Mouse (Mus musculus): Measurements from ENCODE around the gene Prm3. TPM values are rescaled to one million over a fixed set of nuclear protein-coding genes. Genes with fewer than 3 reads are reported as not detected.

Gene Prm3
- polyA plus RNA-seq, 1 experiment from 2014 or later, result not detected

GRCm38 (mm10) chr16:10827766-10828460 is 37.2 kb upstream of the Prm3 start:
- Histone ChIP-seq H3K9me3 (replicated peaks; ENCODE audit: control insufficient read depth, low read length) (no peaks in the 10 kb centered on the region), H3K36me3 (ENCODE audit: control insufficient read depth, insufficient read depth, low read length) (no peaks in the 10 kb centered on the region), H3K9ac (ENCODE audit: low read length) (no peak overlapping the region), H3K4me2 (ENCODE audit: low read depth, low read length) (no peak overlapping the region), H3K27ac (ENCODE audit: low read length) (no peak overlapping the region), H3K27me3 (ENCODE audit: control insufficient read depth, insufficient read depth, low read length) (no peaks in the 10 kb centered on the region), H3K4me1 (ENCODE audit: control insufficient read depth, insufficient read depth, low read length) (0 out of 2 replicates have a peak, but pooled peaks cover 2% of the 10 kb centered on the region), H3K4me3 (replicated peaks; ENCODE audit: low read length) (no peak overlapping the region)
- ATAC-seq (ENCODE audit: insufficient read depth, low FRiP score), result no peak
- 74% methylated on average over 7 of the region's 7 CpGs for WGBS

GRCm38 (mm10) chr16:10827269-10827668 is 36.6 kb upstream of the Prm3 start:
- Histone ChIP-seq H3K9ac (ENCODE audit: low read length) (no peak overlapping the region), H3K4me1 (ENCODE audit: control insufficient read depth, insufficient read depth, low read length) (0 out of 2 replicates have a peak, but pooled peaks cover 2% of the 10 kb centered on the region), H3K27me3 (ENCODE audit: control insufficient read depth, insufficient read depth, low read length) (no peaks in the 10 kb centered on the region), H3K9me3 (replicated peaks; ENCODE audit: control insufficient read depth, low read length) (no peaks in the 10 kb centered on the region), H3K4me2 (ENCODE audit: low read depth, low read length) (no peak overlapping the region), H3K4me3 (replicated peaks; ENCODE audit: low read length) (no peak overlapping the region), H3K27ac (ENCODE audit: low read length) (no peak overlapping the region), H3K36me3 (ENCODE audit: control insufficient read depth, insufficient read depth, low read length) (no peaks in the 10 kb centered on the region)
- ATAC-seq (ENCODE audit: insufficient read depth, low FRiP score), result no peak
- 89% methylated on average over 9 of the region's 9 CpGs for WGBS

GRCm38 (mm10) chr16:10825840-10826239 is 35.1 kb upstream of the Prm3 start:
- no peak overlapping the region for H3K9ac ChIP-seq (ENCODE audit: low read length)
- no peaks in the 10 kb centered on the region for H3K9me3 ChIP-seq (replicated peaks; ENCODE audit: control insufficient read depth, low read length)
- 0 out of 2 replicates have a peak, but pooled peaks cover 2% of the 10 kb centered on the region for H3K4me1 ChIP-seq (ENCODE audit: control insufficient read depth, insufficient read depth, low read length)
- H3K27me3 ChIP-seq (ENCODE audit: control insufficient read depth, insufficient read depth, low read length), result no peaks in the 10 kb centered on the region
- H3K4me3 ChIP-seq (replicated peaks; ENCODE audit: low read length), result no peak overlapping the region
- 68% methylated on average over 4 of the region's 4 CpGs for WGBS
- H3K4me2 ChIP-seq (ENCODE audit: low read depth, low read length), result no peak overlapping the region
- H3K36me3 ChIP-seq (ENCODE audit: control insufficient read depth, insufficient read depth, low read length), result no peaks in the 10 kb centered on the region
- no peak for ATAC-seq (ENCODE audit: insufficient read depth, low FRiP score)
- H3K27ac ChIP-seq (ENCODE audit: low read length), result no peak overlapping the region

- ATAC-seq (ENCODE audit: insufficient read depth, low FRiP score), result no peak
- Histone ChIP-seq H3K4me1 (ENCODE audit: control insufficient read depth, insufficient read depth, low read length) (0 out of 2 replicates have a peak, but pooled peaks cover 2% of the 10 kb centered on the region), H3K36me3 (ENCODE audit: control insufficient read depth, insufficient read depth, low read length) (no peaks in the 10 kb centered on the region), H3K9me3 (replicated peaks; ENCODE audit: control insufficient read depth, low read length) (no peaks in the 10 kb centered on the region), H3K4me3 (replicated peaks; ENCODE audit: low read length) (no peak overlapping the region), H3K27me3 (ENCODE audit: control insufficient read depth, insufficient read depth, low read length) (no peaks in the 10 kb centered on the region), H3K27ac (ENCODE audit: low read length) (no peak overlapping the region), H3K9ac (ENCODE audit: low read length) (no peak overlapping the region), H3K4me2 (ENCODE audit: low read depth, low read length) (no peak overlapping the region)
- 83% methylated on average over 1 of the region's 1 CpGs for WGBS
Observed at GRCm38 (mm10) chr16:10824536-10824935, 33.8 kb upstream of the Prm3 start.

- WGBS, result 36% methylated on average over 4 of the region's 4 CpGs
Observed at GRCm38 (mm10) chr16:10821387-10821786, 30.7 kb upstream of the Prm3 start.

GRCm38 (mm10) chr16:10819966-10820365 is 29.3 kb upstream of the Prm3 start:
- Histone ChIP-seq H3K27ac (ENCODE audit: low read length) (no peak overlapping the region), H3K27me3 (ENCODE audit: control insufficient read depth, insufficient read depth, low read length) (no peaks in the 10 kb centered on the region), H3K36me3 (ENCODE audit: control insufficient read depth, insufficient read depth, low read length) (no peaks in the 10 kb centered on the region), H3K4me2 (ENCODE audit: low read depth, low read length) (no peak overlapping the region), H3K4me3 (replicated peaks; ENCODE audit: low read length) (no peak overlapping the region), H3K9me3 (replicated peaks; ENCODE audit: control insufficient read depth, low read length) (no peaks in the 10 kb centered on the region), H3K9ac (ENCODE audit: low read length) (no peak overlapping the region; the same call in 1 of the 2 replicates), H3K4me1 (ENCODE audit: control insufficient read depth, insufficient read depth, low read length) (no peaks in the 10 kb centered on the region)
- ATAC-seq (ENCODE audit: insufficient read depth, low FRiP score), result no peak
- WGBS, result 66% methylated on average over 3 of the region's 3 CpGs

More at GRCm38 (mm10) chr16:10821387-10821786, 30.7 kb upstream of the Prm3 start:
- Histone ChIP-seq H3K4me3 (replicated peaks; ENCODE audit: low read length) (no peak overlapping the region), H3K27me3 (ENCODE audit: control insufficient read depth, insufficient read depth, low read length) (no peaks in the 10 kb centered on the region), H3K27ac (ENCODE audit: low read length) (peak overlapping the region; percentile 70), H3K36me3 (ENCODE audit: control insufficient read depth, insufficient read depth, low read length) (no peaks in the 10 kb centered on the region), H3K9me3 (replicated peaks; ENCODE audit: control insufficient read depth, low read length) (no peaks in the 10 kb centered on the region), H3K4me2 (ENCODE audit: low read depth, low read length) (no peak overlapping the region), H3K9ac (ENCODE audit: low read length) (no peak overlapping the region), H3K4me1 (ENCODE audit: control insufficient read depth, insufficient read depth, low read length) (no peaks in the 10 kb centered on the region)
- peak; percentile 73 for ATAC-seq (ENCODE audit: insufficient read depth, low FRiP score)

- H3K36me3 ChIP-seq (ENCODE audit: control insufficient read depth, insufficient read depth, low read length), result no peaks in the 10 kb centered on the region
- no peaks in the 10 kb centered on the region for H3K27me3 ChIP-seq (ENCODE audit: control insufficient read depth, insufficient read depth, low read length)
- H3K4me2 ChIP-seq (ENCODE audit: low read depth, low read length), result no peak overlapping the region
- no peaks in the 10 kb centered on the region for H3K9me3 ChIP-seq (replicated peaks; ENCODE audit: control insufficient read depth, low read length)
- 75% methylated on average over 4 of the region's 4 CpGs for WGBS
- no peak overlapping the region for H3K27ac ChIP-seq (ENCODE audit: low read length)
- ATAC-seq (ENCODE audit: insufficient read depth, low FRiP score), result no peak
- no peaks in the 10 kb centered on the region for H3K4me1 ChIP-seq (ENCODE audit: control insufficient read depth, insufficient read depth, low read length)
- H3K4me3 ChIP-seq (replicated peaks; ENCODE audit: low read length), result no peak overlapping the region
- H3K9ac ChIP-seq (ENCODE audit: low read length), result no peak overlapping the region
Observed at GRCm38 (mm10) chr16:10818579-10819135, 27.9 kb upstream of the Prm3 start.

- H3K9ac ChIP-seq (ENCODE audit: low read length), result no peak overlapping the region
- H3K4me1 ChIP-seq (ENCODE audit: control insufficient read depth, insufficient read depth, low read length), result no peaks in the 10 kb centered on the region; the same call in 1 of the 2 replicates
- H3K4me2 ChIP-seq (ENCODE audit: low read depth, low read length), result no peak overlapping the region
- 53% methylated on average over 4 of the region's 4 CpGs for WGBS
- no peak overlapping the region for H3K27ac ChIP-seq (ENCODE audit: low read length)
- no peak overlapping the region for H3K4me3 ChIP-seq (replicated peaks; ENCODE audit: low read length)
- ATAC-seq (ENCODE audit: insufficient read depth, low FRiP score), result no peak
- no peaks in the 10 kb centered on the region for H3K9me3 ChIP-seq (replicated peaks; ENCODE audit: control insufficient read depth, low read length)
- no peaks in the 10 kb centered on the region for H3K36me3 ChIP-seq (ENCODE audit: control insufficient read depth, insufficient read depth, low read length)
- H3K27me3 ChIP-seq (ENCODE audit: control insufficient read depth, insufficient read depth, low read length), result no peaks in the 10 kb centered on the region
Observed at GRCm38 (mm10) chr16:10814864-10815263, 24.1 kb upstream of the Prm3 start.

- H3K4me3 ChIP-seq (replicated peaks; ENCODE audit: low read length), result no peak overlapping the region
- 76% methylated on average over 4 of the region's 4 CpGs for WGBS
- H3K36me3 ChIP-seq (ENCODE audit: control insufficient read depth, insufficient read depth, low read length), result no peaks in the 10 kb centered on the region
- no peak overlapping the region for H3K9ac ChIP-seq (ENCODE audit: low read length)
- H3K27me3 ChIP-seq (ENCODE audit: control insufficient read depth, insufficient read depth, low read length), result no peaks in the 10 kb centered on the region
- no peaks in the 10 kb centered on the region for H3K9me3 ChIP-seq (replicated peaks; ENCODE audit: control insufficient read depth, low read length)
- H3K4me1 ChIP-seq (ENCODE audit: control insufficient read depth, insufficient read depth, low read length), result no peaks in the 10 kb centered on the region; the same call in 1 of the 2 replicates
- no peak for ATAC-seq (ENCODE audit: insufficient read depth, low FRiP score)
- no peak overlapping the region for H3K4me2 ChIP-seq (ENCODE audit: low read depth, low read length)
- H3K27ac ChIP-seq (ENCODE audit: low read length), result no peak overlapping the region
Observed at GRCm38 (mm10) chr16:10813726-10814125, 23.0 kb upstream of the Prm3 start.

Measured in stomach, embryonic 16.5 days (tissue).